Mouse (Mus musculus) kidney, adult 18-20 months (tissue): Measurements from ENCODE around the gene Tdp1.

Experiments used
- DNase-seq: peaks from one replicate; pipeline ENCODE4 v3.0.0; 2021

The Tdp1 gene

DNA sequence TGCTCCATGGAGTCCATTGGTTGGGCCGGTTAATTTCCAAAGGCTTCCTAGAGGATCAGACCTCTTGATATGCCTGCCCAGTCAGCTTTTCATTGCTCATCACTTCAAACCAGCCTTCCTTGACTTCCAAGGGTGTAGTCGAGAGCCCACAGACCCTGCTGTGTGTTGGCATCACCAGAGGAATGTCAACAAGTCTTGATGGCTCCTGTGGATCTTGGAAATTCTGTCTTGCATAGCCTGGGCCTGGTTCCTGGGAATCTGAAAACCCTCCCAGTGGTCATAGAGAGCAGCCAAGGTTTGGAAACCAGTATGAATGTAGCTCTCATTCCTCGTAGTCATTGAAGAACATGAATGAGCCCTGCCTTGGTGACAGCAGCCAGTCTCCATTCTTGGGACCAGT lies 116.9 kb downstream of the Tdp1 start:
- DNase-seq = no peak

GRCm38 (mm10) chr12:100001910-100002309 lies 117.6 kb downstream of the Tdp1 start:
- DNase-seq = no peak

GRCm38 (mm10) chr12:100002914-100003587 lies 118.7 kb downstream of the Tdp1 start:
- DNase-seq = no peak
